Mouse (Mus musculus) small intestine, adult 2 months (tissue): ENCODE measurements at regions not wholly inside any gene's neighbourhood (a gene's known extent, or its start where the extent isn't known, plus 50 kb on each side); places are given as distances from the start of the nearest gene placed in this dataset.

Source experiments
- CTCF ChIP-seq: fragments of 200-500 bp; IDR thresholded peaks from 2 replicates; pipeline ENCODE4 v1.5.1; 2012; ENCODE audit warnings: low read depth, mild to moderate bottlenecking, control low read depth, inconsistent platforms, low read length, moderate library complexity, mixed read lengths; ENCODE audit not compliant: insufficient replicate concordance, insufficient read length; ENCODE audit errors: extremely low read depth
- POLR2A ChIP-seq: fragments of 200-500 bp; IDR thresholded peaks from 2 replicates; pipeline ENCODE4 v1.6.1; 2012; ENCODE audit warnings: low read depth, mild to moderate bottlenecking, control low read depth, inconsistent platforms, low read length, moderate library complexity

GRCm38 (mm10) chr11:8007801-8008200, 656.5 kb downstream of the Tns3 start:
- TF ChIP-seq CTCF (no peak), POLR2A (no peak)
